Mouse (Mus musculus): ENCODE measurements at regions not wholly inside any gene's neighbourhood (a gene's known extent, or its start where the extent isn't known, plus 50 kb on each side); places are given as distances from the start of the nearest gene placed in this dataset.

DNA sequence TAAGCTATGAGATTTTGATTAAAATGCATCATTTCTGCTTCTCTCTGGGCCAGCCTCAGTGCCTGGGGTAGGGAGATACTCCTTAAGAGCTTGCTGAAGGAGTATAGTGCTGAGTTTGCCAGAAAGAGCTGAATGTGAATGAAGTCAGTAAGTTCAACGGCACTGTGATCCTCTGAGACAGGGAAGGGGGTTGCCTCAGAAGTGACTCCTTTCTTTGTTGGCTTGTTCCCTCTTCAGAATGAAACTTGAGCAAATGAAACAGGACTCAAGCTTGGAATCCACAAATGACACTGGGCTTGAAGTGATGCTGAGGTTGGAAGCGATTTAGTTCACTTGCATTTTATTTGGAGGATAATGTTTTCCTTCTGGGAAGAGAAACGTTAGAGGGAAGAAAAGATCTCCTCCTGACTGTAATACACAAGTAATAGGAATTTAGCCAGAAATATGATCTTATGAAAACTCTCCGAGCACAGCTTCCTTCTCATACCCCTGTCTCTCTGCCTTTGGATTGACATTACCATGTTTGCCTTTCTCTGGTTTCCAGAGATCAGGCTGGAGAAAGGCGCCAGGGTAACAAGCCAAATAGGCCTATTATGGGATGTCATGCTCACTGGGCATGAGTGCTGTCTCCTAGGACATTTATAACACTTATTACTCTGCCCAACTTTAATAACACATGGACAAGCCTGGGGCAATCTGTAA, 77.0 kb upstream of the Ubash3b start:
- in situ Hi-C loops (cut with MboI, MseI), result loop anchor here (10.0 kb wide), 1 partner anchor 206 kb away; no protein-coding TSS in a partner anchor

DNA sequence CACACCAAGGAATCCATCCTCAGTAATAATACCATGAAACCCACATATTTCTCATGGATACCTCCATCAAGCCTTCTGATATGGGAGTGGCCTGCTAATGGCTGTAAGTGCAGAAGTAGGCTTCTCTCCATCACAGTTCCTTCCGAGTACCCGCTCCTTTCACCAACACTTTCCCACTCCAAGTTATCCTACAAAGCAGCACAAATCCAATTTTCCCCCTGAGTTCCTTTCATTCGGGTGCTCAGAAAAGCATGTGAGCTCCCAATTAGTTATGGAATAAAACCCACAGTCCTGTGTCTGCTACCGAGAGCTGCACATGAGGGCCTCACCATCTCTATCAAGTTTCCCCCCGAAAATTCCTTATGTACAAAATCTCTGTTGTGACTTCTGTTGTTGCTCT, 75.8 kb upstream of the Ubash3b start:
- in situ Hi-C loops (cut with MboI, MseI), result loop anchor here (10.0 kb wide), 1 partner anchor 208 kb away; no protein-coding TSS in a partner anchor

DNA sequence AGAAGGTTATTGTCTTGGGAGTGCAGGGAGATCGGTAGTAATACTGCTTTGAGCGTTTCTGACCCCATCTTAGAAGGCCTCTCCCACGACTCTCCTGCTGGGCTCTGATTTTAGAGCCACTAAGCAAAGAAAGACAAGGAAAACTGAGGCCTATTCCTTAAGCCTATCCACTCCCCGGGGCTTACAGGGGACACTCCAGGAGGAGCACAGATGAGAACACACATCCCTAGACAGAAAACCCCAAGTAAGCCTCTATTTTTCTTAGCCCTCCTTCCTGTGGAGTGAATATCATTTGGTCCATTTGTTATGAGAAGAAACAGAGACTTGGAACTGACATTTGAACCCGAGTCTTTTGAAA, 67.7 kb upstream of the Ubash3b start:
- in situ Hi-C loops (cut with MboI, MseI), result no loop called here

DNA sequence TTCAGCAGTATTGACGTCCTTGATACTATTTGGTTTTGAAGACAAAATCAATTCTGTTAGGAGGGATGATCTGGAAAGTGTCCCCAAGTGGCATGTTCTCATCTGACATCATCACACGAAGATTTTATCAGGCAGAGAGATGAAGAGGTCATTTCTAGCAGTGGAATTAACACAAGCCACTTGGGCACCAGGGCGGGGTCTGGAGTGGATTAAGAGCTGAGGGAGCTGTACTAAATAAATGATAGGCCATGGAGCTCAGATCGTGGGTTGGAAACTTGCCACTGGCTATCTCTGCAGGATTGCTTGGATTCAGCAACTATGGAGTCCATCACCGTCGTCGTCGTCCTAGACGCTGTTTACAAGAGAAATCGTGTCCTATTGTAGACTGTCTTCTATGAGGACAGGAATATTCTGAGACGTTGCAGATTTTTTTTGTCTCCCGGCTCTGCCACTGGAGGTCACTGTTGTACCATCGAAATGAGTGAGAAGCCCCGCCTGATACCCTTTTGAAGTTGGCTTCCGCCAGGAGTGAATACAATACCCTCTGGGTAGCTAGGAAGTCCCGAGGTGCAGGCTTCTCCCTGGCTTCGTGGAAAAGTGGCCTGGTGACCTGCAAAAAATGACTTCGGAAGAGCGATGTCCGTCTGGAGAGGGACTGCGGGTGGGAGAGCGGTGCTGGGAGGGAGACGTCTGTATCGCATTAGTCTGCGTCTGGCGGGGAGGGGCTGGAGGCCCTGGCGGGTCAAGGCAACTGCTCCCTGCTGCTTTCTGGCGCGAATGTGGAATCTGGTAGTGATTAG, 67.1 kb upstream of the Ubash3b start:
- in situ Hi-C loops (cut with MboI, MseI), result no loop called here

DNA sequence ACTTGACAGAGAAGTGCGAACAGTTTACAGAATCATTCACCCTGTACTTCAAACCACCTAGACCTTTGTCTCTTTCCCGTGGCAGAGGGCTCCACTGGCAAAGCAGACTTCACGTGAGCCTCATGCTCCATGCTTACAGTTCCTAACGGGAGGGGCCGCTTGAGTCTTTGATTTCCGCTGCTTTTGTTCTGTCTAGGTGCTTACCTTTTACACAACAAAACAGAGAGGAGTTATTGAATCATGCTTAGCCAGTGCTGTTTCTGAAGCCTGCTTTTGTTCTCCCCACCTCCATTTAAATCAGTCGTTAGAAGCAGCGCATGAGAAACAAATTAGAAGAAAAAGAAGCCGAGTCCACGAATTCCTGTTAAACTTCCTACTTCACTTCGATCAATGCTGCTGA, 61.9 kb upstream of the Ubash3b start:
- in situ Hi-C loops (cut with MboI, MseI), result no loop called here

DNA sequence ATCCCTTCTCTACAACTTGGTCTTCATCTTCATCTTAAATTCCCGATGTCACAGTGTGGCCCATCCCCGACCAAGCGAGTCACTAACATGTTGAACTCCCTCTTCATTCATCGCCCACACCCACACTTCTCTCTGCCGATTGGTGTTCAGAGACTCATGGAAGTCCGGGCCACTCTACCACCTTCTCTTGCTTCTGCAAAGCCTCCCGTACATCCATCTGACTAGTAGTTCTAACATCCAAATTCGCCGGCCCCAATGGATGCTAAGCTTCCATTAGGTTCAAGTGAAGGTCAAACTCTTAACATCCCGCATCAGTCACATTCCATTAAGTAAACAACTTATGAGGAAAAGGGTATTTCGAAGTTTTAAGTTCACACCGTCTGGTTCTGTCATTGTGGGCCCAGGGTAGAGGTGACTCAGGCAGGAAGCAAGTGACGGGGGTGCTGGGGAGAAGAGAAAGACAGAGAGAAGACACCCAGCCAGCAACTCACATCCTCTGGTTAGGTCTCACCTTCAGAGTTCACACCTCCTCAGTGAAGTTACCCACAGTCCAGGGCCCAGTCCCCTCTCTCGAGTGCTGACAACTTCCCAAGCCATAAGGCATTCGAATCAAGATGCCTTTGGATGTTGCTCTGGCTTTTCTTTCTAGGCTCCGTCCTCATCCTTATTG, 61.0 kb upstream of the Ubash3b start:
- in situ Hi-C loops (cut with MboI, MseI), result no loop called here

DNA sequence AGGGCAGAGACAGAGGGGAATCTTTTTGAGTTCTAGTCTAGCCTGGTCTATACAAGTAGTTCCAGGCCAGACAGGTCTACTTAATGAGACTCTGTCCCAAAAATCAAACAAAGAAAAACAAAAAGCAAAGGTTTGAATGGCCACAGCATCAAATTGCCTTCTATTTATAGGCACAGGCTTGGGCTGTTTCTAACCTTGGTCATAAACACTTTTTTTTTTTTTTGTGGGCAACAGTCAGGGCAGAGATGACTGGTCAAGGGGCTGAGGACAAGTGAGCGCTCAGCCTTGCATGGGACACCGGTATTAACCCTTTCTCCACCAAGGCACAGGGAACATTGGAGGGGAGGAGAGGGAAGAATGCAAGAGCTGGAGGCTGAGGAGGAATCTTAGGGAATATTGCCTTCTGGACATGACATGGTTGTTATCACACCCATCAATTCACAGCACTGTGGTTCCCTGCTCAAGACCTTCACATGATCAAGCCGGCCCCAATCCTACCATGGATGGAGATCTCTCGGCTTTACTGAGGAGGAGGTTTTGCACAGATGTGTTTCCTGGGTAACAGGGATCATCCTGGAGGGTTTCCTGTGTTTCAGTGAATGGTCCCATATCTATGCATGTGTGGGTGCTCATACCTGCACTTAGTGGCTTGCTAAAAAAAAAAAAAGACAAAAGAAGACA, 59.8 kb upstream of the Ubash3b start:
- in situ Hi-C loops (cut with MboI, MseI), result no loop called here

DNA sequence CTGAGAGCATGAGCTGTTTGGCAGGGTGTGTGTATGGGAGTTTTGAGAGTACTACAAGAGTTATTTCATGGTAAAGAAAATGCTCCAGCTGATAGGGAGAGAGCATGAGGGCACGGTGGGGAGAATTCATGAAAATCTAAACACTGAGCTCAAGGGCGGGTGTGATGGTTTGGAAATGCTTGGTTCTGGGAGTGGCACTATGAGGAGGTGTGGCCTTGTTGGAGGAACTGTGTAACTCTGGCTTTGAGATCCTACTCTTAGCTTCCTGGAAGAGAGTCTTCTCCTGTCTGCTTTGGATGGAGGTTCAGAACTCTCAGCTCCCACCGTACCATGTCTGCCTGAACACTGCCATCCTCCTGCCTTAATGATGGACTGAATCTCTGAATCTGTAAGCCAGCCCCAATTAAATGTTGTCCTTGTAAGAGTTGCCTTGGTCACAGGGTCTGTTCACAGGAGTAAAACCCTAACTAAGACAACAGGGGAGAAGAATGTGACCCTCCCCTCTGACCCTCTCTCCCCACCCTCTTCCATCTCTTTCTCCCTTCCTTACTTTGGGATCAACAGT, 58.7 kb upstream of the Ubash3b start:
- in situ Hi-C loops (cut with MboI, MseI), result no loop called here

DNA sequence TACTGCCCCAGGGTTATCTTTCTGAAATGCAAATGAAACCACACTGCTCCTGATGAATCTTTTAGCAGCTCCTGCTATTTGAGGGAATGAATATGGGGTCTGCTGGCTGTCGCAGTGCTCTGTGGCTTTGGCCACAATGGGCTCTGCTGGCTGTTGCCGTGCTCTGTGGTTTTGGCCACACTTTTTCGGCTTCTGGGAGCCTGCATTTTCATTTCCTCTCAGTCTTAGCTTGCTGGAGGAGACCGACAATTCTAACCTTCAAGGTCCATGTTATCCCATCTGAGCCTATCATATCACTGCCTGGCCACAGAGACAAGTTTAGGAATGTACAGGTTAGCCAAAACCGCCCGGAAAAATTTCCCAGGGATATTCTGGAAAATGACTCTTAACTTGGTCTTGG, 57.2 kb upstream of the Ubash3b start:
- in situ Hi-C loops (cut with MboI, MseI), result no loop called here

DNA sequence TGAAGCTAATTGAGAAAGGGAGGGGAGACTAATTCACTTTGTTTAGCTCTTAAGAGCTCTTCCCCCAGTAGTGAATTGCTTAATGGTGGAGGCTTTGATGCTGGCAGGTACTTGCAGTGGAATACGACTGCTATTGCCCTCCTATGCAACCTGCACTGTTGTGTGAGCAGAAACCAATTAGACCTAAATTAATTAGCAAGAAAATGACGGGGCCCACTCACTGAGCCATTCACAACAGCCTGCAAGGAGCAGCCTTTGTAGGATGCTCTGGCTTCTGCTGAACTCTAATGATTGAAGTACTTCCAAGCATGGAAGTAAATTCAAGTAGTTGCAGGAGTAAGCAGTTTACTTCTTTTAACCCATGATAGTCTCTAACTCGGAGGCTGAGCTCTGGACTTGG, 54.8 kb upstream of the Ubash3b start:
- in situ Hi-C loops (cut with MboI, MseI), result no loop called here

DNA sequence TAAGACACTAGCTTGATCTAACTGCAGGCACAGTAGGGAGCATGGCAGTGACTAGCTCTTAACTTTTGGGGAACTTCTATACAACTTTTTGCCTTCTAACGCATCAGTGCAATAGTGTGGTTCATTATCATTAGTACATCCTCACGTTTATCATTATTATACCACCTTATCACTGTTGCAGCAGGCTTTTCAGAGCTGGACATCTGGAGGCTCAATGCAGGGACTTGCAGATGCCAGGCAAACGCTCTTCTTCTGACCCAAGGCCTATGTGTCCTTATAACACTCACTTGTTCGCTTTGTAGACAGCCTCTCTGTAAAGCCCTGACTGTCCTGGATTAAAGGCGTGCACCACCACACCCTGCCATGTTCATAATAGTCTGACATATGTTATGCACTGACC, 53.5 kb upstream of the Ubash3b start:
- in situ Hi-C loops (cut with MboI, MseI), result no loop called here

DNA sequence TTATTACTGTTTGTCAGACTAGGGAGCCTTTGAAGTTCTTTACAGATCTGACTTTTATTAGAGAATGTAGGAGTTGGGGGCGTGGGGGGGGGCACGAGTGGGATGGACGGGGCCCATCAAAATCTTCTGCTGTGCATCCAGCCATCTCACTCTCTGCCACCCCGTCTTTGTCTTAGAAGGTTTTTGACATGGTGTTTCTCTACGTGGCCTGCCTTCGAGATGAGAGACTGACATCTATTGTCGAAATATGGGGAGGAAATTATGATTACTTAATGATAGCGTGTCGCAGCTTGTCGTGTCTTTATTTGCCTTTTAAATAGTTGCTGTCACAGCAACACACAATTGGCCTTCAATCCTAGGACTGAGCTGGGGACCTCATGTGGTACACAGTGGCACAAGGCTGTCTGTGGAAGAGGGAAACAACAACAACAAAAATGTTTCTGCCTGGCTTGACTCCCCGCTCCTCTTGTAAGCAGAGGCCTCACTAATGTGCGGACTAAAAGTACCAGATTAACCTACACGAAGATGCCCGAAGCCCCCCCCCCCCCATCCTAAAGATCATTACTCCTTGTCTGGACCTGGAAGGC, 51.5 kb upstream of the Ubash3b start:
- in situ Hi-C loops (cut with MboI, MseI), result no loop called here

DNA sequence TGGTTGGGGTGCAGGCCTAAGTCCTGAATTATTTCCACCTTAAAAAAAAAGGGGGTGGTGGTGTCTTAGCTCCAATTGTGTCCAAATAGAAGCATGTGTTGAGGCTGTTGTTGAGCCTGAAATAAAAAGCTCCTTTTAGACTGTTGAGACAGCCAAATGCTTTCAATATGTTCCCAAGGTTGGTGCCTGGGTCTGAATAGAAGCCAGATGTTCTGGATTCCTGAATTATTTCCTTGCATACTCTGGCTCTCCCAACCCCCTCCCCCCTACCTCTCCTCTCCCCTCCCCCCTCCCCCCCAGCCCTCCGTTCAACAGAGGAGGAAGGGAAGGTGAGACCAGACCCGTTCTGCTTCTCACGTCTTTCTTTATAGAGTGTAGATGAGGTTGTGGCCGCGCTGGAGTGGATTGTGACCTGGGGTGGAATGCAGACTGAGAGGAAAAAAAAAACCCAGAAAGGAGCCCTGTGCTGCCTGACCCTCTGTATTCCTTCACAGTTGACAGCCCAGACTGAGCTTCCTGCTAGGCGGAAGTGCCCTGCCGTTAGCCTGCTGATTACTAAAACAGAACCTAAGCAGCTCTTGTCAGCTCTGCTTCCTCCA, 50.9 kb upstream of the Ubash3b start:
- in situ Hi-C loops (cut with MboI, MseI), result no loop called here

DNA sequence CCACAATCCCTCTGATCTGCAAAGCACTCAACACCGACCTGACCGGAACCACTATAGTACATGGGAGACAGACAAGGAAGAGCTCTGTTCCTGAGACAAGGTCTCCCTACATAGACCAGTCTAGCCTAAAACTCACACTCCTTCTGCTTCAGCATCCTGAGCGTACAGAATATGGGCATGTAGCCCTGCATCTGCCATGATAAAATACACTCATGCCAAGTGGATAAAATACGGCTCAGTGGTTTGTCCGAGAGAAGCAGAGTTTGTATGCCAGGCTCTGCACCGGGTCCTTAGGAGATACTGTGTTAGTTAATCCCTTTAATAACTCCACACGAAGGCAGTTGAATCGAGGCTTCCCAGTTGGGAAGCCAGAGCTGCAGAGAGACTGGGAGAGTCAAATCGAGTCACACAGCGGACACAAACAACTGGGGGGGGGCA, 50.4 kb upstream of the Ubash3b start:
- in situ Hi-C loops (cut with MboI, MseI), result no loop called here
